Mouse (Mus musculus): ENCODE data around the gene Shc4. TPM values are rescaled to one million over a fixed set of nuclear protein-coding genes. Genes with fewer than 3 reads are reported as not detected.

Shc4 gene
- total and polyA plus RNA-seq, 3 experiments, result 0.21 to 1.1 (median 0.37) TPM

GRCm38 (mm10) chr2:125694798-125695197 is 29.1 kb downstream of the Shc4 start:
- H3K9me3 ChIP-seq (replicated peaks; ENCODE audit: low read length), result no peaks in the 10 kb centered on the region
- no peaks in the 10 kb centered on the region for H3K4me1 ChIP-seq (ENCODE audit: control insufficient read depth in 1 of 2, insufficient read depth in 2 of 2)
- H3K4me2 ChIP-seq (ENCODE audit: insufficient read depth, low read depth, poor library complexity, severe bottlenecking), result no peak overlapping the region
- no peak overlapping the region for H3K27ac ChIP-seq (ENCODE audit: insufficient read depth, low read depth)
- H3K4me3 ChIP-seq (replicated peaks in 1 of 3; ENCODE audit: low read depth in 2 of 3, low read length in 2 of 3, poor library complexity in 1 of 3), result no peak overlapping the region
- H3K9ac ChIP-seq (ENCODE audit: insufficient read depth, low read depth), result no peak overlapping the region
- no peak for TF ChIP-seq ETS1 (conservative IDR thresholded peaks at IDR 0.05; ENCODE audit: low read depth, low read length)
- TF ChIP-seq SMC3 (IDR thresholded peaks at IDR 0.05; ENCODE audit: low read depth, low read length), result no peak
- no peak for TF ChIP-seq MYC (IDR thresholded peaks at IDR 0.05; ENCODE audit: low read depth, low read length)
- no peak for TF ChIP-seq IRF4 (IDR thresholded peaks at IDR 0.05; ENCODE audit: low read depth, low read length)
- TF ChIP-seq TBP (conservative IDR thresholded peaks at IDR 0.05; ENCODE audit: low read depth, low read length), result no peak
- TF ChIP-seq POLR2AphosphoS2 (IDR thresholded peaks at IDR 0.05; ENCODE audit: low read depth, low read length), result no peak
- TF ChIP-seq PAX5 (IDR thresholded peaks at IDR 0.05; ENCODE audit: low read length), result no peak
- no peak for TF ChIP-seq MAFK (IDR thresholded peaks at IDR 0.05; ENCODE audit: insufficient replicate concordance, low read length)
- TF ChIP-seq JUN (IDR thresholded peaks at IDR 0.05; ENCODE audit: insufficient read depth, low read depth, low read length), result no peak
- no peak for TF ChIP-seq UBTF (IDR thresholded peaks at IDR 0.05; ENCODE audit: low read depth, low read length)
- TF ChIP-seq E2F4 (IDR thresholded peaks at IDR 0.05; ENCODE audit: insufficient replicate concordance, low read depth, low read length), result no peak
- no peak for TF ChIP-seq CHD2 (IDR thresholded peaks at IDR 0.05; ENCODE audit: low read length)
- TF ChIP-seq EP300 (IDR thresholded peaks at IDR 0.05; ENCODE audit: low read length), result no peak
- no peak for TF ChIP-seq ZKSCAN1 (IDR thresholded peaks at IDR 0.05; ENCODE audit: borderline replicate concordance, low read depth, low read length)
- no peak for TF ChIP-seq JUND (conservative IDR thresholded peaks at IDR 0.05; ENCODE audit: low read depth, low read length)
- DNase-seq (ENCODE audit: extremely low read depth), result no peak
- H3K79me2 ChIP-seq (replicated peaks; ENCODE audit: control insufficient read depth, extremely low read depth, insufficient read depth, poor library complexity, severe bottlenecking), result no peaks in the 10 kb centered on the region
- H3K36me3 ChIP-seq (replicated peaks in 1 of 2; ENCODE audit: control insufficient read depth in 1 of 2, insufficient read depth in 1 of 2, low read length in 1 of 2), result no peaks in the 10 kb centered on the region
- in situ Hi-C loops (cut with MboI; ENCODE audit: low pct_ligation_motif_present, low pct_unique_long_range_greater_than_20kb, low sequenced_read_pairs), result no loop called here
- H3K27me3 ChIP-seq (replicated peaks), result no peaks in the 10 kb centered on the region
- dilution Hi-C loops (cut with MboI; ENCODE audit: extremely low pct_ligation_motif_present, extremely low pct_unique_long_range_greater_than_20kb, low sequenced_read_pairs), result no loop called here

GRCm38 (mm10) chr2:125692010-125692409 is 31.9 kb downstream of the Shc4 start:
- no peak for DNase-seq (ENCODE audit: extremely low read depth)
- dilution Hi-C loops (cut with MboI; ENCODE audit: extremely low pct_ligation_motif_present, extremely low pct_unique_long_range_greater_than_20kb, low sequenced_read_pairs), result no loop called here
- no peak overlapping the region for H3K9ac ChIP-seq (ENCODE audit: insufficient read depth, low read depth)
- no peaks in the 10 kb centered on the region for H3K36me3 ChIP-seq (replicated peaks in 1 of 2; ENCODE audit: control insufficient read depth in 1 of 2, insufficient read depth in 1 of 2, low read length in 1 of 2)
- H3K9me3 ChIP-seq (replicated peaks; ENCODE audit: low read length), result peaks cover 2% of the 10 kb centered on the region
- no peaks in the 10 kb centered on the region for H3K79me2 ChIP-seq (replicated peaks; ENCODE audit: control insufficient read depth, extremely low read depth, insufficient read depth, poor library complexity, severe bottlenecking)
- H3K4me1 ChIP-seq (ENCODE audit: control insufficient read depth in 1 of 2, insufficient read depth in 2 of 2), result no peaks in the 10 kb centered on the region
- in situ Hi-C loops (cut with MboI; ENCODE audit: low pct_ligation_motif_present, low pct_unique_long_range_greater_than_20kb, low sequenced_read_pairs), result no loop called here
- H3K4me2 ChIP-seq (ENCODE audit: insufficient read depth, low read depth, poor library complexity, severe bottlenecking), result no peak overlapping the region
- H3K27me3 ChIP-seq (replicated peaks), result no peaks in the 10 kb centered on the region
- TF ChIP-seq UBTF (IDR thresholded peaks at IDR 0.05; ENCODE audit: low read depth, low read length), result no peak
- no peak for TF ChIP-seq ZNF384 (IDR thresholded peaks at IDR 0.05; ENCODE audit: low read depth, low read length)
- no peak for TF ChIP-seq CHD1 (IDR thresholded peaks at IDR 0.05; ENCODE audit: low read depth, low read length)
- no peak for TF ChIP-seq ZKSCAN1 (IDR thresholded peaks at IDR 0.05; ENCODE audit: borderline replicate concordance, low read depth, low read length)
- TF ChIP-seq MAX (IDR thresholded peaks at IDR 0.05; ENCODE audit: low read length), result no peak
- TF ChIP-seq MXI1 (IDR thresholded peaks at IDR 0.05; ENCODE audit: low read depth, low read length), result no peak
- no peak for TF ChIP-seq CTCF (conservative IDR thresholded peaks at IDR 0.05 in 1 of 2, IDR thresholded peaks at IDR 0.05 in 1 of 2; ENCODE audit: low read depth in 2 of 2, low read length in 2 of 2)
- TF ChIP-seq SIN3A (IDR thresholded peaks at IDR 0.05; ENCODE audit: low read length), result no peak
- no peak for TF ChIP-seq GABPA (IDR thresholded peaks at IDR 0.05; ENCODE audit: insufficient replicate concordance, low read depth, low read length)
- TF ChIP-seq ZMIZ1 (IDR thresholded peaks at IDR 0.05; ENCODE audit: low read depth, low read length), result no peak
- TF ChIP-seq E2F4 (IDR thresholded peaks at IDR 0.05; ENCODE audit: insufficient replicate concordance, low read depth, low read length), result no peak
- no peak for TF ChIP-seq IRF4 (IDR thresholded peaks at IDR 0.05; ENCODE audit: low read depth, low read length)
- TF ChIP-seq MAFK (IDR thresholded peaks at IDR 0.05; ENCODE audit: insufficient replicate concordance, low read length), result no peak
- no peak for TF ChIP-seq SMC3 (IDR thresholded peaks at IDR 0.05; ENCODE audit: low read depth, low read length)
- no peak for TF ChIP-seq POLR2A (IDR thresholded peaks at IDR 0.05; ENCODE audit: low read depth, low read length)
- no peak for TF ChIP-seq HCFC1 (IDR thresholded peaks at IDR 0.05; ENCODE audit: low read depth, low read length)
- TF ChIP-seq USF2 (conservative IDR thresholded peaks at IDR 0.05; ENCODE audit: low read depth, low read length), result no peak
- TF ChIP-seq RCOR1 (conservative IDR thresholded peaks at IDR 0.05; ENCODE audit: low read depth, low read length), result no peak
- no peak for TF ChIP-seq POLR2AphosphoS2 (IDR thresholded peaks at IDR 0.05; ENCODE audit: low read depth, low read length)
- no peak for TF ChIP-seq ETS1 (conservative IDR thresholded peaks at IDR 0.05; ENCODE audit: low read depth, low read length)
- no peak overlapping the region for H3K27ac ChIP-seq (ENCODE audit: insufficient read depth, low read depth)
- H3K4me3 ChIP-seq (replicated peaks in 1 of 3; ENCODE audit: low read depth in 2 of 3, low read length in 2 of 3, poor library complexity in 1 of 3), result no peak overlapping the region

Measured in CH12.LX (cell line).